Comparison of ENCODE assay signal across 22 mouse cellular contexts in genomic region chr15:100541426-100541825, GRCm38 (mm10).
"Had no signal": no experiment of that assay in that cellular context is flagged by ENCODE, and none has a peak within 500 bp of the region (broad histone marks: within the 10 kb centered on the region; RNA-seq: fewer than 3 reads in every experiment).

No protein-coding gene starts in this region.

- H3K4me1 ChIP-seq: limb, embryonic 12.5 days; limb, embryonic 15.5 days; midbrain, embryonic 10.5 days; midbrain, embryonic 13.5 days; neural tube, embryonic 13.5 days; stomach, embryonic 15.5 days had no signal

- H3K4me2 ChIP-seq: limb, embryonic 12.5 days; limb, embryonic 15.5 days; liver, embryonic 11.5 days; lung, embryonic 14.5 days; midbrain, embryonic 13.5 days; neural tube, embryonic 13.5 days; stomach, embryonic 15.5 days had no signal

- H3K9ac ChIP-seq: limb, embryonic 12.5 days; limb, embryonic 15.5 days; liver, embryonic 14.5 days; liver, postnatal 0 days; lung, embryonic 14.5 days; midbrain, embryonic 13.5 days; neural tube, embryonic 13.5 days; stomach, embryonic 15.5 days had no signal

- DNase-seq: kidney, postnatal 10 days; kidney, postnatal 36 days; layer of hippocampus, postnatal 36 days; left cerebral cortex, postnatal 4 days; liver, postnatal 0 days; lung, embryonic 14.5 days; retina, postnatal 1 day; right cerebral cortex, postnatal 25 days; spleen, adult 18-20 months; thymus, postnatal 25 days had no signal

- H3K27ac ChIP-seq: limb, embryonic 12.5 days; limb, embryonic 15.5 days; liver, embryonic 14.5 days; macrophage; midbrain, embryonic 10.5 days; midbrain, embryonic 13.5 days; neural tube, embryonic 13.5 days; stomach, embryonic 15.5 days had no signal

- H3K27me3 ChIP-seq: limb, embryonic 12.5 days; limb, embryonic 15.5 days; midbrain, embryonic 13.5 days; neural tube, embryonic 13.5 days; stomach, embryonic 15.5 days had no signal

- ATAC-seq: liver, postnatal 0 days; lung, postnatal 0 days; midbrain, embryonic 13.5 days; midbrain, embryonic 16.5 days had no signal

- H3K9me3 ChIP-seq: limb, embryonic 15.5 days; stomach, embryonic 15.5 days had no signal

- H3K4me3 ChIP-seq: limb, embryonic 12.5 days; limb, embryonic 15.5 days; midbrain, embryonic 10.5 days; midbrain, embryonic 13.5 days; myocyte; neural tube, embryonic 13.5 days; stomach, embryonic 15.5 days had no signal
